Comparison of ENCODE assay signal across 37 mouse cellular contexts in genomic region chr16:38383683-38384082, GRCm38 (mm10). TPM values are rescaled to one million over a fixed set of nuclear protein-coding genes. Genes with fewer than 3 reads are reported as not detected.
DNase-seq lines count a peak whose midpoint lies in the region; ATAC-seq and TF ChIP-seq lines count a peak whose summit lies in the region.
"Had no signal": no experiment of that assay in that cellular context is flagged by ENCODE, and none has a peak within 500 bp of the region (broad histone marks: within the 10 kb centered on the region; RNA-seq: fewer than 3 reads in every experiment).

No protein-coding gene starts in this region.

- H3K27ac ChIP-seq in CH12.LX (ENCODE audit: insufficient read depth, low read depth): 0 out of 2 replicates have a peak overlapping the region, but pooled peaks have one; percentile 4
- H3K27ac ChIP-seq in liver, embryonic 14.5 days: peak overlapping the region; percentile 63
- H3K27ac ChIP-seq in midbrain, embryonic 16.5 days (ENCODE audit: low read length): no peak overlapping the region
- H3K27ac ChIP-seq in intestine, postnatal 0 days (ENCODE audit: low read depth, low read length): no peak overlapping the region
- H3K27ac ChIP-seq: forebrain, embryonic 15.5 days; heart, embryonic 10.5 days; heart, embryonic 15.5 days; hindbrain, embryonic 14.5 days; left cerebral cortex, adult 2 months; limb, embryonic 12.5 days; midbrain, embryonic 10.5 days; midbrain, embryonic 15.5 days; stomach, postnatal 0 days had no signal

- H3K4me1 ChIP-seq in CH12.LX (ENCODE audit: control insufficient read depth in 1 of 2, insufficient read depth in 2 of 2): peaks cover 33 to 54% of the 10 kb centered on the region in 2 experiments
- peaks cover 41 to 53% of the 10 kb centered on the region in 2 experiments for H3K4me1 ChIP-seq in liver, embryonic 14.5 days (replicated peaks; ENCODE audit: control insufficient read depth in 2 of 2, insufficient read depth in 2 of 2, low read length in 1 of 2)
- H3K4me1 ChIP-seq in midbrain, embryonic 16.5 days (ENCODE audit: control insufficient read depth, insufficient read depth, low read length): no peaks in the 10 kb centered on the region
- H3K4me1 ChIP-seq in intestine, postnatal 0 days (replicated peaks; ENCODE audit: control insufficient read depth, insufficient read depth, low read length): peaks cover 5% of the 10 kb centered on the region; the same call in 1 of the 2 replicates
- H3K4me1 ChIP-seq: forebrain, embryonic 15.5 days; heart, embryonic 15.5 days; midbrain, embryonic 10.5 days; midbrain, embryonic 15.5 days had no signal

- DNase-seq in CH12.LX (ENCODE audit: extremely low read depth): no peak
- no peak for DNase-seq in liver, embryonic 14.5 days (ENCODE audit: low read depth in 3 of 3, low spot score in 3 of 3)
- no peak for DNase-seq in thymus, adult 18-20 months
- DNase-seq: adrenal gland, adult 8-10 months; cerebellum, adult 8-10 months; cerebellum, postnatal 25 days; heart, postnatal 36 days; kidney, adult 11 months; kidney, postnatal 25 days; lung, adult 18-20 months; lung, postnatal 4 days; right cerebral cortex, adult 18-20 months; thymus, adult 2 months; thymus, postnatal 36 days had no signal

- TF ChIP-seq EP300 in CH12.LX (IDR thresholded peaks at IDR 0.05; ENCODE audit: low read length): no peak
- peak; percentile 63 for TF ChIP-seq EP300 in liver, embryonic 14.5 days (IDR thresholded peaks at IDR 0.05; ENCODE audit: low read depth)

- H3K79me2 ChIP-seq in CH12.LX (replicated peaks; ENCODE audit: control insufficient read depth, extremely low read depth, insufficient read depth, poor library complexity, severe bottlenecking): 0 out of 2 replicates have a peak, but pooled peaks cover 2% of the 10 kb centered on the region

- in situ Hi-C loops in CH12.LX (cut with MboI; ENCODE audit: low pct_ligation_motif_present, low pct_unique_long_range_greater_than_20kb, low sequenced_read_pairs): no loop called here

- TF ChIP-seq CTCF in CH12.LX (conservative IDR thresholded peaks at IDR 0.05 in 1 of 2, IDR thresholded peaks at IDR 0.05 in 1 of 2; ENCODE audit: low read depth in 2 of 2, low read length in 2 of 2): no peak
- no peak for TF ChIP-seq CTCF in liver, embryonic 14.5 days (IDR thresholded peaks at IDR 0.05; ENCODE audit: low read depth)
- no peak for TF ChIP-seq CTCF in intestine, postnatal 0 days (IDR thresholded peaks at IDR 0.05; ENCODE audit: low read depth)

- no peak overlapping the region for H3K9ac ChIP-seq in CH12.LX (ENCODE audit: insufficient read depth, low read depth)
- H3K9ac ChIP-seq in liver, embryonic 14.5 days (replicated peaks): no peak overlapping the region
- H3K9ac ChIP-seq in midbrain, embryonic 16.5 days (ENCODE audit: low read depth, low read length): no peak overlapping the region
- H3K9ac ChIP-seq in intestine, postnatal 0 days (ENCODE audit: low read depth, low read length): no peak overlapping the region
- H3K9ac ChIP-seq: forebrain, embryonic 15.5 days; heart, embryonic 15.5 days; hindbrain, embryonic 14.5 days; limb, embryonic 12.5 days; midbrain, embryonic 15.5 days had no signal

- dilution Hi-C loops in CH12.LX (cut with MboI; ENCODE audit: extremely low pct_ligation_motif_present, extremely low pct_unique_long_range_greater_than_20kb, low sequenced_read_pairs): no loop called here

- H3K4me3 ChIP-seq in CH12.LX (replicated peaks in 1 of 3; ENCODE audit: low read depth in 2 of 3, low read length in 2 of 3, poor library complexity in 1 of 3): no peak overlapping the region
- no peak overlapping the region for H3K4me3 ChIP-seq in liver, embryonic 14.5 days (ENCODE audit: insufficient read depth in 1 of 2, low read depth in 2 of 2, low read length in 2 of 2)
- no peak overlapping the region for H3K4me3 ChIP-seq in midbrain, embryonic 16.5 days (ENCODE audit: low read depth, low read length)
- H3K4me3 ChIP-seq in intestine, postnatal 0 days (ENCODE audit: low read depth, low read length): no peak overlapping the region
- H3K4me3 ChIP-seq: forebrain, embryonic 15.5 days; heart, embryonic 10.5 days; heart, embryonic 15.5 days; left cerebral cortex, adult 2 months; limb, embryonic 12.5 days; midbrain, embryonic 10.5 days; midbrain, embryonic 15.5 days had no signal

- H3K27me3 ChIP-seq in CH12.LX (replicated peaks): no peaks in the 10 kb centered on the region
- H3K27me3 ChIP-seq in liver, embryonic 14.5 days (ENCODE audit: control insufficient read depth, insufficient read depth, low read length): no peaks in the 10 kb centered on the region
- no peaks in the 10 kb centered on the region for H3K27me3 ChIP-seq in midbrain, embryonic 16.5 days (ENCODE audit: control insufficient read depth, insufficient read depth, low read depth, low read length)
- no peaks in the 10 kb centered on the region for H3K27me3 ChIP-seq in intestine, postnatal 0 days (replicated peaks; ENCODE audit: control insufficient read depth, insufficient read depth, low read length)
- H3K27me3 ChIP-seq: forebrain, embryonic 15.5 days; heart, embryonic 15.5 days; limb, embryonic 12.5 days; midbrain, embryonic 15.5 days had no signal

- no peaks in the 10 kb centered on the region for H3K9me3 ChIP-seq in CH12.LX (replicated peaks; ENCODE audit: low read length)
- no peaks in the 10 kb centered on the region for H3K9me3 ChIP-seq in liver, embryonic 14.5 days (ENCODE audit: control insufficient read depth, low read length)
- no peaks in the 10 kb centered on the region for H3K9me3 ChIP-seq in midbrain, embryonic 16.5 days (replicated peaks; ENCODE audit: control insufficient read depth, low read length, poor library complexity, severe bottlenecking)
- H3K9me3 ChIP-seq in intestine, postnatal 0 days (ENCODE audit: control insufficient read depth): no peaks in the 10 kb centered on the region
- H3K9me3 ChIP-seq: forebrain, embryonic 15.5 days; heart, embryonic 10.5 days; heart, embryonic 15.5 days; limb, embryonic 12.5 days; midbrain, embryonic 10.5 days; midbrain, embryonic 15.5 days had no signal

- no peak for TF ChIP-seq POLR2A in CH12.LX (IDR thresholded peaks at IDR 0.05; ENCODE audit: low read depth, low read length)

- no peak overlapping the region for H3K4me2 ChIP-seq in CH12.LX (ENCODE audit: insufficient read depth, low read depth, poor library complexity, severe bottlenecking)
- H3K4me2 ChIP-seq in liver, embryonic 14.5 days (ENCODE audit: low read depth): peak overlapping the region; percentile 20; the same call in 1 of the 2 replicates
- no peak overlapping the region for H3K4me2 ChIP-seq in midbrain, embryonic 16.5 days (ENCODE audit: low read length)
- no peak overlapping the region for H3K4me2 ChIP-seq in intestine, postnatal 0 days (replicated peaks; ENCODE audit: low read depth)
- H3K4me2 ChIP-seq: forebrain, embryonic 15.5 days; heart, embryonic 15.5 days; hindbrain, embryonic 14.5 days; limb, embryonic 12.5 days; midbrain, embryonic 15.5 days had no signal

- WGBS in liver, embryonic 14.5 days (ENCODE audit: insufficient replicate concordance): 28% methylated on average over 2 of the region's 2 CpGs
- 76% methylated on average over 2 of the region's 2 CpGs for WGBS in midbrain, embryonic 16.5 days
- WGBS in intestine, postnatal 0 days: 86% methylated on average over 2 of the region's 2 CpGs

- 0 out of 2 replicates have a peak, but pooled peaks have one; percentile 28 for ATAC-seq in erythroid progenitor cell, adult 5-6 weeks (replicated peaks; ENCODE audit: low FRiP score, poor library complexity, severe bottlenecking)
- ATAC-seq in liver, embryonic 14.5 days (ENCODE audit: insufficient read depth): peak; percentile 77
- ATAC-seq in megakaryocyte progenitor cell, adult 5-6 weeks (replicated peaks; ENCODE audit: poor library complexity): peak; percentile 91
- ATAC-seq in midbrain, embryonic 16.5 days: no peak
- ATAC-seq in intestine, postnatal 0 days: no peak
- ATAC-seq: forebrain, embryonic 15.5 days; lung, postnatal 0 days; midbrain, embryonic 15.5 days had no signal

- no peak for TF ChIP-seq RAD21 in CH12.LX (IDR thresholded peaks at IDR 0.05; ENCODE audit: low read depth, low read length)

- H3K36me3 ChIP-seq in CH12.LX (replicated peaks in 1 of 2; ENCODE audit: control insufficient read depth in 1 of 2, insufficient read depth in 1 of 2, low read length in 1 of 2): no peaks in the 10 kb centered on the region
- H3K36me3 ChIP-seq in liver, embryonic 14.5 days (replicated peaks; ENCODE audit: control insufficient read depth, insufficient read depth, low read depth): peaks cover 2% of the 10 kb centered on the region
- no peaks in the 10 kb centered on the region for H3K36me3 ChIP-seq in midbrain, embryonic 16.5 days (ENCODE audit: control insufficient read depth, insufficient read depth, low read length)
- no peaks in the 10 kb centered on the region for H3K36me3 ChIP-seq in intestine, postnatal 0 days (ENCODE audit: control insufficient read depth, insufficient read depth)
- H3K36me3 ChIP-seq: forebrain, embryonic 15.5 days; limb, embryonic 12.5 days; midbrain, embryonic 10.5 days; midbrain, embryonic 15.5 days had no signal

RNA-seq across cellular contexts. Expression of gene Popdc2, which starts 21.7 kb away (rescaled TPM):
- total RNA-seq in CH12.LX (2012; rRNA removed) (1.0 and 3.6 TPM in 2 replicates), CH12.LX (2014; rRNA removed) (0.17 and 0.30 TPM in 2 replicates)
- polyA plus RNA-seq in CH12.LX (2012; ENCODE audit: insufficient read length, low read depth): 0.35 and 1.1 TPM in 2 replicates
- 21.6 and 24.3 TPM in 2 replicates for total RNA-seq in erythroid progenitor cell, adult 5-6 weeks (2015; ENCODE audit: low replicate concordance)
- 18.8 and 23.0 TPM in 2 replicates for total RNA-seq in erythroid progenitor cell, adult 5-6 weeks (2017; ENCODE audit: low replicate concordance)
- 23.2 and 28.6 TPM in 2 replicates for polyA plus RNA-seq in liver, embryonic 14.5 days (2012; rRNA removed)
- 23.4 and 24.5 TPM in 2 replicates for polyA plus RNA-seq in liver, embryonic 14.5 days (2014; fragmentation: Nextera tagmentation; extraction: Ambion mirVana)
- 0.27 and 0.62 TPM in 2 replicates for total RNA-seq in megakaryocyte progenitor cell, adult 5-6 weeks (2015)
- not detected in 2 replicates for total RNA-seq in megakaryocyte progenitor cell, adult 5-6 weeks (2017)
- polyA plus RNA-seq in midbrain, embryonic 16.5 days (2015; fragmentation: Nextera tagmentation; extraction: Ambion mirVana): 0.47 and 0.83 TPM in 2 replicates
- 16.6 and 16.9 TPM in 2 replicates for polyA plus RNA-seq in intestine, postnatal 0 days (2015; fragmentation: Nextera tagmentation; extraction: Ambion mirVana)

RNA-seq across cellular contexts. Expression of gene Gm21987, which starts 36.8 kb away (rescaled TPM):
- 0.42 TPM in 1 of 2 replicates, not detected in the other for total RNA-seq in CH12.LX (2012; rRNA removed)
- total RNA-seq in CH12.LX (2014; rRNA removed): not detected in 2 replicates
- polyA plus RNA-seq in CH12.LX (2012; ENCODE audit: insufficient read length, low read depth): 0.87 TPM in 1 of 2 replicates, not detected in the other
- not detected in 2 replicates for total RNA-seq in erythroid progenitor cell, adult 5-6 weeks (2015; ENCODE audit: low replicate concordance)
- total RNA-seq in erythroid progenitor cell, adult 5-6 weeks (2017; ENCODE audit: low replicate concordance): not detected in 2 replicates
- not detected in 2 replicates for polyA plus RNA-seq in liver, embryonic 14.5 days (2012; rRNA removed)
- polyA plus RNA-seq in liver, embryonic 14.5 days (2014; fragmentation: Nextera tagmentation; extraction: Ambion mirVana): not detected in 2 replicates
- not detected in 2 replicates for total RNA-seq in megakaryocyte progenitor cell, adult 5-6 weeks (2015)
- not detected in 2 replicates for total RNA-seq in megakaryocyte progenitor cell, adult 5-6 weeks (2017)
- polyA plus RNA-seq in midbrain, embryonic 16.5 days (2015; fragmentation: Nextera tagmentation; extraction: Ambion mirVana): not detected in 2 replicates
- polyA plus RNA-seq in intestine, postnatal 0 days (2015; fragmentation: Nextera tagmentation; extraction: Ambion mirVana): 0.38 TPM in 1 of 2 replicates, not detected in the other
- total RNA-seq: adrenal gland, postnatal 4 days; gastrocnemius, adult 8-10 months; heart, postnatal 36 days; layer of hippocampus, adult 18-20 months; layer of hippocampus, postnatal 14 days; left cerebral cortex, adult 2 months had no signal
- polyA plus RNA-seq: forebrain, embryonic 15.5 days; gonadal fat pad, adult 2 months; hindbrain, embryonic 14.5 days; kidney, embryonic 14.5 days; limb, embryonic 12.5 days; lung, postnatal 0 days; midbrain, embryonic 10.5 days; midbrain, embryonic 15.5 days; neural tube, embryonic 11.5 days; spleen, adult 2 months; stomach, postnatal 0 days; thymus, adult 2 months had no signal

RNA-seq across cellular contexts. Expression of gene Cox17, which starts 36.9 kb away (rescaled TPM):
- total RNA-seq in CH12.LX (2012; rRNA removed) (643 and 706 TPM in 2 replicates), CH12.LX (2014; rRNA removed) (410 and 438 TPM in 2 replicates)
- 533 and 622 TPM in 2 replicates for polyA plus RNA-seq in CH12.LX (2012; ENCODE audit: insufficient read length, low read depth)
- 157 and 170 TPM in 2 replicates for total RNA-seq in erythroid progenitor cell, adult 5-6 weeks (2015; ENCODE audit: low replicate concordance)
- 196 and 437 TPM in 2 replicates for total RNA-seq in erythroid progenitor cell, adult 5-6 weeks (2017; ENCODE audit: low replicate concordance)
- 124 and 227 TPM in 2 replicates for polyA plus RNA-seq in liver, embryonic 14.5 days (2012; rRNA removed)
- polyA plus RNA-seq in liver, embryonic 14.5 days (2014; fragmentation: Nextera tagmentation; extraction: Ambion mirVana): 351 and 369 TPM in 2 replicates
- 95.3 and 110 TPM in 2 replicates for total RNA-seq in megakaryocyte progenitor cell, adult 5-6 weeks (2015)
- total RNA-seq in megakaryocyte progenitor cell, adult 5-6 weeks (2017): 294 and 340 TPM in 2 replicates
- polyA plus RNA-seq in midbrain, embryonic 16.5 days (2015; fragmentation: Nextera tagmentation; extraction: Ambion mirVana): 66.0 and 68.5 TPM in 2 replicates
- 557 and 587 TPM in 2 replicates for polyA plus RNA-seq in intestine, postnatal 0 days (2015; fragmentation: Nextera tagmentation; extraction: Ambion mirVana)

RNA-seq across cellular contexts. Expression of gene Maats1, which starts 41.7 kb away (rescaled TPM):
- total RNA-seq in CH12.LX (2012; rRNA removed): 3.9 TPM in 2 replicates
- total RNA-seq in CH12.LX (2014; rRNA removed): 1.7 and 1.9 TPM in 2 replicates
- 2.0 and 2.9 TPM in 2 replicates for polyA plus RNA-seq in CH12.LX (2012; ENCODE audit: insufficient read length, low read depth)
- total RNA-seq in erythroid progenitor cell, adult 5-6 weeks (2015; ENCODE audit: low replicate concordance): not detected in 2 replicates
- total RNA-seq in erythroid progenitor cell, adult 5-6 weeks (2017; ENCODE audit: low replicate concordance): not detected in 2 replicates
- polyA plus RNA-seq in liver, embryonic 14.5 days (2012; rRNA removed): 0.01 TPM in 1 of 2 replicates, not detected in the other
- not detected in 2 replicates for polyA plus RNA-seq in liver, embryonic 14.5 days (2014; fragmentation: Nextera tagmentation; extraction: Ambion mirVana)
- total RNA-seq in megakaryocyte progenitor cell, adult 5-6 weeks (2015): not detected in 2 replicates
- not detected in 2 replicates for total RNA-seq in megakaryocyte progenitor cell, adult 5-6 weeks (2017)
- polyA plus RNA-seq in midbrain, embryonic 16.5 days (2015; fragmentation: Nextera tagmentation; extraction: Ambion mirVana): 1.3 and 2.0 TPM in 2 replicates
- polyA plus RNA-seq in intestine, postnatal 0 days (2015; fragmentation: Nextera tagmentation; extraction: Ambion mirVana): 0.88 and 1.0 TPM in 2 replicates
- total RNA-seq: gastrocnemius, adult 8-10 months; heart, postnatal 36 days had no signal
- polyA plus RNA-seq: kidney, embryonic 14.5 days had no signal

RNA-seq across cellular contexts. Expression of gene Pla1a, which starts 49.3 kb away (rescaled TPM):
- 20.6 and 27.9 TPM in 2 replicates for total RNA-seq in CH12.LX (2012; rRNA removed)
- total RNA-seq in CH12.LX (2014; rRNA removed): 12.3 and 14.3 TPM in 2 replicates
- polyA plus RNA-seq in CH12.LX (2012; ENCODE audit: insufficient read length, low read depth): 9.3 and 11.0 TPM in 2 replicates
- not detected in 2 replicates for total RNA-seq in erythroid progenitor cell, adult 5-6 weeks (2015; ENCODE audit: low replicate concordance)
- not detected in 2 replicates for total RNA-seq in erythroid progenitor cell, adult 5-6 weeks (2017; ENCODE audit: low replicate concordance)
- polyA plus RNA-seq in liver, embryonic 14.5 days (2012; rRNA removed): 13.8 and 15.0 TPM in 2 replicates
- polyA plus RNA-seq in liver, embryonic 14.5 days (2014; fragmentation: Nextera tagmentation; extraction: Ambion mirVana): 15.5 and 18.9 TPM in 2 replicates
- total RNA-seq in megakaryocyte progenitor cell, adult 5-6 weeks (2015): not detected in 2 replicates
- not detected in 2 replicates for total RNA-seq in megakaryocyte progenitor cell, adult 5-6 weeks (2017)
- 0.36 and 0.68 TPM in 2 replicates for polyA plus RNA-seq in midbrain, embryonic 16.5 days (2015; fragmentation: Nextera tagmentation; extraction: Ambion mirVana)
- 1.6 and 1.8 TPM in 2 replicates for polyA plus RNA-seq in intestine, postnatal 0 days (2015; fragmentation: Nextera tagmentation; extraction: Ambion mirVana)
- polyA plus RNA-seq: embryonic facial prominence, embryonic 11.5 days had no signal

Comparison
In these comparisons a context has a peak if more than half of its experiments do, and no peak if none do; other contexts are left out.
1. H3K27ac ChIP-seq: peak in CH12.LX (single experiment) and liver, embryonic 14.5 days (single experiment); none in midbrain, embryonic 16.5 days (single experiment) and intestine, postnatal 0 days (single experiment).
2. ATAC-seq: peak in erythroid progenitor cell, adult 5-6 weeks (single experiment), liver, embryonic 14.5 days (single experiment) and megakaryocyte progenitor cell, adult 5-6 weeks (single experiment); none in midbrain, embryonic 16.5 days (single experiment) and intestine, postnatal 0 days (single experiment).